Mouse (Mus musculus) limb, embryonic 10.5 days (tissue): ENCODE data around the gene 1700069L16Rik. TPM values are rescaled to one million over a fixed set of nuclear protein-coding genes. Genes with fewer than 3 reads are reported as not detected.

Experiments
- DNase-seq: peaks from one replicate; pipeline ENCODE4 v3.0.0-alpha.2; 2017; ENCODE audit warnings: low spot score
- H3K27ac ChIP-seq: fragments of 300-500 bp; sonication (generic); 2 replicates; pipeline ENCODE4 v1.5.1; 2016; ENCODE audit warnings: mild to moderate bottlenecking
- H3K27me3 ChIP-seq: fragments of 300-500 bp; sonication (generic); 2 replicates; pipeline ENCODE4 v1.6.1; 2016; ENCODE audit warnings: low read depth, mild to moderate bottlenecking; ENCODE audit not compliant: poor library complexity, severe bottlenecking
- H3K36me3 ChIP-seq: fragments of 300-500 bp; sonication (generic); 2 replicates; pipeline ENCODE4 v1.6.1; 2016; ENCODE audit warnings: mild to moderate bottlenecking, moderate library complexity
- H3K4me1 ChIP-seq: fragments of 300-500 bp; sonication (generic); 2 replicates; pipeline ENCODE4 v1.6.1; 2016
- H3K4me3 ChIP-seq: fragments of 300-500 bp; sonication (generic); 2 replicates; pipeline ENCODE4 v1.5.1; 2016; ENCODE audit warnings: mild to moderate bottlenecking, moderate library complexity
- H3K9me3 ChIP-seq: fragments of 300-500 bp; sonication (generic); replicated peaks from 2 replicates; pipeline ENCODE4 v1.6.1; 2016; ENCODE audit warnings: mild to moderate bottlenecking
- WGBS: fragments of 180-500 bp; shearing (Covaris S2); methylation state at CpG from one replicate; pipeline ENCODE4 v1.1.7; 2016; 5-methylcytosine and 5-hydroxymethylcytosine counted together
- polyA plus RNA-seq: library from polyadenylated mRNA; unstranded; fragments of >200 nt; fragmentation: Nextera tagmentation; extraction: Ambion mirVana; gene quantifications from 2 replicates; pipeline ENCODE4 v1.2.1, GENCODE M21; 2016

1700069L16Rik gene
- polyA plus RNA-seq, 1 experiment from 2014 or later: not detected

DNA sequence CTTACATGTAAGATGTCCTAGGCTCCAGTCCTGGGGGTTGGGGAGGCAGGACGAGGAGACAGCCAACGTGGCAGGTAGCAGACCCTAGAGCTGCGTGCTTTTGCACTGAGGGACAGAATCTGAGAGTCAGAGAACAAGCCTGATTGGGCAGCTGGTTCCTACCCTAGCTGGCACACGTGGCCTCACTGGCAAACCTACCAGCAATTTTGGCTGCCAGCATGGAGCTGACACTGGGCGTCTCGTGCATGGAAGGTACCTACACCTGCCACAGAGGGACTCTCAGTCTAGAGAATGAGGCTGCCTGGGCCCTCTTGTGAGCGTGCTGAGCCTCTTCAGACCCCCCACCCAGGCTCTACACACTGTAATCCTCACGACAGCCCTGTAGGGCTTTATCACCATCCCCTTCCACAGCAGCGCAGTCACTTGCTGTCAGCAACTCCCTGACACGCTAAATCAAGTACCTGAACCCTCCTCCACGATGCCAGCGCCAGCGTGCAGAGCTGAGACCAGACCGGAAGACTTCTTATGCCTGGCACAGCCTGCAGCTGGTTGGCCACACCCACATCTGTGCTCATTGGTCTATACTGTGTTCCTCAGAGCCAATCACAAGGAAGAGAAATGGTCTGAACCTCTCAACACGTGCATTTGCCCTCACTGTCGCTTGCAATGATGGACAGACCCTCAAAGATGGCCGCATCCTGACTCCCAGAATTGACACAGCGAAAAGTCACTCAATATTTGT is 81.3 kb downstream of the 1700069L16Rik start:
- WGBS: 59% methylated on average over 18 of the region's 18 CpGs
- Histone ChIP-seq H3K27me3 (peaks cover 6% of the 10 kb centered on the region; the same call in 1 of the 2 replicates), H3K36me3 (no peaks in the 10 kb centered on the region), H3K9me3 (no peaks in the 10 kb centered on the region), H3K4me1 (peaks cover 45% of the 10 kb centered on the region), H3K27ac (peak overlapping the region; percentile 61; the same call in 1 of the 2 replicates), H3K4me3 (0 out of 2 replicates have a peak overlapping the region, but pooled peaks have one; percentile 21)
- DNase-seq: peak; percentile 57

Other genes with a start within 250 kb of the 1700069L16Rik start
- 1.5 and 2.0 TPM in 2 replicates for gene Wscd2, start 234.4 kb downstream of the 1700069L16Rik start, polyA plus RNA-seq
- 2.3 and 3.4 TPM in 2 replicates for gene Cmklr1, start 74.3 kb downstream of the 1700069L16Rik start, polyA plus RNA-seq
- 3.3 and 3.4 TPM in 2 replicates for gene Ficd, start 11.0 kb upstream of the 1700069L16Rik start, polyA plus RNA-seq
- gene Sart3, start 47.7 kb upstream of the 1700069L16Rik start, polyA plus RNA-seq: 90.9 and 100 TPM in 2 replicates
- gene Iscu, start 48.0 kb upstream of the 1700069L16Rik start, polyA plus RNA-seq: 106 and 112 TPM in 2 replicates
- 159 and 218 TPM in 2 replicates for gene Tmem119, start 75.7 kb upstream of the 1700069L16Rik start, polyA plus RNA-seq
- 0.60 and 0.80 TPM in 2 replicates for gene Selplg, start 107.9 kb upstream of the 1700069L16Rik start, polyA plus RNA-seq
- 129 and 139 TPM in 2 replicates for gene Coro1c, start 184.0 kb upstream of the 1700069L16Rik start, polyA plus RNA-seq